Mouse (Mus musculus): ENCODE measurements around the gene Npl. TPM values are rescaled to one million over a fixed set of nuclear protein-coding genes. Genes with fewer than 3 reads are reported as not detected.

The Npl gene
- polyA plus RNA-seq, 1 experiment from 2014 or later, result 4.0 TPM

DNA sequence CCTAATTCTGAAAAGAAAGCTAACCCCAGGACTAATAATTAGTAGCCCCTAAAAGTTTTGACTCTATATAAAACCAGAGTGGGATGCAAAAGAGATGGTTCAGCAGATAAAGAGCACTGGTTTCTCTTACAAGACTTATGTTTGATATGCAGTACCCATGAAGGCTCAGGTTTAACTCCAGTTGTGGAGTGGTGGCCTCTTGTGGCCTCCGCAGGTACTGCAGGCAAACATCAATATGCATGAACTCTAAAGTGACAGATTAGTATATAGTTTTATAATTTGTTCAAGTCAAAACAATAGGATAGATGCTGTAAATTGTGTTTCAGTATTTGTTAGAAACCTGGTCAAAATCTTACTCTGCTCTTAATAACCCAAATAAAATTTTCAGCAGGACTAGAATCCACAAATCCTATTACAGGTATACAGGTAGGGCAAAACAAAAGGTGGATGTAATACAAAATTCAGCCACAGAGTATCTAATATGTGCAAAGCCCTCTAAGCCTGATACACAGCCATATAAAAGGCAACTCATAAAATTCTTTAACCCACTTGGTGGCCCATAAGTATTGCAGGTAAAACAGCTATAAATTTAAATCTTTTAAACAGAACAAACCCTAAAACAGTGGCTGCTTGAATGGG, 69.3 kb downstream of the Npl start:
- TF ChIP-seq EP300 (IDR thresholded peaks at IDR 0.05), result no peak
- TF ChIP-seq CTCF (IDR thresholded peaks at IDR 0.05), result peak; percentile 81
- peaks cover 6% of the 10 kb centered on the region; the same call in 1 of the 2 replicates for H3K4me1 ChIP-seq (ENCODE audit: insufficient read depth, low read depth, low read length)
- ATAC-seq, result 0 out of 2 replicates have a peak, but pooled peaks have one; percentile 19
- WGBS, result 31% methylated on average over 1 of the region's 1 CpGs
- no peak overlapping the region for H3K27ac ChIP-seq (ENCODE audit: low read length)
- H3K27me3 ChIP-seq (replicated peaks; ENCODE audit: insufficient read depth, low read length), result no peaks in the 10 kb centered on the region
- H3K9me3 ChIP-seq (ENCODE audit: low read length), result no peaks in the 10 kb centered on the region
- H3K4me2 ChIP-seq (replicated peaks; ENCODE audit: low read depth, low read length), result no peak overlapping the region
- H3K9ac ChIP-seq (replicated peaks; ENCODE audit: low read depth), result no peak overlapping the region
- peak; percentile 66 for DNase-seq (ENCODE audit: low spot score)
- peaks cover 30% of the 10 kb centered on the region for H3K36me3 ChIP-seq (ENCODE audit: insufficient read depth, low read length)
- no peak overlapping the region for H3K4me3 ChIP-seq (ENCODE audit: low read depth, low read length)

DNA sequence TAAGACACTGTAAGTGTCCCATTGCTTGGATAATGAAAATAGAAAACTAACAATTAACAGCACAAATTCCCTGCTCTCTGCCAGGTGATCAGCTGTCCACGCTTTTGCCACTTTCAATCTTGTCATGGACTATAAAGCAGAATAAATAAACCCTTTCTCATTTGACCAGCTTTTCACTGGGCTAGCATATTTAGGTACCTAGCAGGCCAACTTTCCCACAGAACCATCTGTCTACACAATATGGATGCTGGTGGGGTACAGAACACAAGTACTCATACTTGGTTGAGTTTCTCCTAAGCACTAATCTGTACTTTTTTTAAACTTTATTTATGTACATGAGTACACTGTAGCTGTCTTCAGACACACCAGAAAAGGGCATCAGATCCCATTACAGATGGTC, 70.5 kb downstream of the Npl start:
- no peak overlapping the region for H3K4me2 ChIP-seq (replicated peaks; ENCODE audit: low read depth, low read length)
- H3K36me3 ChIP-seq (ENCODE audit: insufficient read depth, low read length), result peaks cover 38% of the 10 kb centered on the region
- TF ChIP-seq CTCF (IDR thresholded peaks at IDR 0.05) (no peak), EP300 (IDR thresholded peaks at IDR 0.05) (no peak)
- H3K9me3 ChIP-seq (ENCODE audit: low read length), result no peaks in the 10 kb centered on the region
- no peak overlapping the region for H3K27ac ChIP-seq (ENCODE audit: low read length)
- H3K27me3 ChIP-seq (replicated peaks; ENCODE audit: insufficient read depth, low read length), result no peaks in the 10 kb centered on the region
- H3K9ac ChIP-seq (replicated peaks; ENCODE audit: low read depth), result no peak overlapping the region
- ATAC-seq (no peak), DNase-seq (ENCODE audit: low spot score) (no peak)
- H3K4me3 ChIP-seq (ENCODE audit: low read depth, low read length), result no peak overlapping the region
- 93% methylated on average over 1 of the region's 1 CpGs for WGBS
- no peaks in the 10 kb centered on the region for H3K4me1 ChIP-seq (ENCODE audit: insufficient read depth, low read depth, low read length)

DNA sequence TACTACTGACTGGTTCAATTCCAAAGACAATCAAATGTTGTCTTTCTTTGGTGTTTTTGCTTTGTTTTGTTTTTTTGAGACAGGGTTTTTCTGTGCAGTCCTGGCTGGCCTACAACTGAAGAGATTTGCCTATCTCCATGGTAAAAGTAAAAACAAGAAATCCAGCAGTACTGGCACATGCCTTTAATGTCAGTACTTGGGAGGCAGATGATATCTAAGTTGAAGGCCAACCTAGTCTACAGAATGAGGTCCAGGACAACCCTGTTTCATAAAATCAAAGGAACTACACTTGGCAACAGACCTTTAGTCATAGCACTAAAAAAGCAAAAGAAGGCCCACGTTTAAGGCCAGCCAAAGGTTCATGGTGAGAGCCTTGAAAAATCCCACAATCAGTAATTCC, 88.0 kb downstream of the Npl start:
- no peaks in the 10 kb centered on the region for H3K9me3 ChIP-seq (ENCODE audit: low read length)
- 79% methylated on average over 1 of the region's 1 CpGs for WGBS
- ATAC-seq (no peak), DNase-seq (ENCODE audit: low spot score) (no peak)
- H3K9ac ChIP-seq (replicated peaks; ENCODE audit: low read depth), result no peak overlapping the region
- H3K4me2 ChIP-seq (replicated peaks; ENCODE audit: low read depth, low read length), result no peak overlapping the region
- no peaks in the 10 kb centered on the region for H3K27me3 ChIP-seq (replicated peaks; ENCODE audit: insufficient read depth, low read length)
- TF ChIP-seq CTCF (IDR thresholded peaks at IDR 0.05) (no peak), EP300 (IDR thresholded peaks at IDR 0.05) (no peak)
- no peak overlapping the region for H3K27ac ChIP-seq (ENCODE audit: low read length)
- no peak overlapping the region for H3K4me3 ChIP-seq (ENCODE audit: low read depth, low read length)
- H3K4me1 ChIP-seq (ENCODE audit: insufficient read depth, low read depth, low read length), result no peaks in the 10 kb centered on the region
- H3K36me3 ChIP-seq (ENCODE audit: insufficient read depth, low read length), result peaks cover 50% of the 10 kb centered on the region

DNA sequence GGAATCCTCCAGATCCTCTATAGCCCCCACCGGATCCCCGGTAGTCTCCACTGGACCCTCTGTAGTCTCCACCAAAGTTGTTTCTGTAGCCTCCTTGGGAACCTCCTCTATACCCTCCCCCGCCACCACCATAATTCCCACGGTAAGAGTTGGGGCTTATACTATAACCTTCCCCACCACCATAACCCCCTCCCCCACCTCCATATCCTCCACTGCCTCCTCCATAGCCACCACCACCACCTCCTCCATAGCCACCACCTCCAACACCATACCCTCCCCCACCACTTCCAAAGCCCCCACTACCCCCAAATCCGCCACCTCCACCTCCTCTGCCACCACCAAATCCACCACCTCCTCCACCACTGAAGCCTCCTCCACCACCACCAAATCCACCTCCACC, 93.7 kb downstream of the Npl start:
- Histone ChIP-seq H3K9ac (replicated peaks; ENCODE audit: low read depth) (no peak overlapping the region), H3K9me3 (ENCODE audit: low read length) (no peaks in the 10 kb centered on the region), H3K4me1 (ENCODE audit: insufficient read depth, low read depth, low read length) (no peaks in the 10 kb centered on the region), H3K4me3 (ENCODE audit: low read depth, low read length) (no peak overlapping the region), H3K4me2 (replicated peaks; ENCODE audit: low read depth, low read length) (no peak overlapping the region), H3K27me3 (replicated peaks; ENCODE audit: insufficient read depth, low read length) (no peaks in the 10 kb centered on the region), H3K27ac (ENCODE audit: low read length) (no peak overlapping the region), H3K36me3 (ENCODE audit: insufficient read depth, low read length) (peaks cover 18% of the 10 kb centered on the region; the same call in 1 of the 2 replicates)
- ATAC-seq (no peak; the same call in 1 of the 2 replicates), DNase-seq (ENCODE audit: low spot score) (no peak)
- TF ChIP-seq EP300 (IDR thresholded peaks at IDR 0.05) (no peak), CTCF (IDR thresholded peaks at IDR 0.05) (no peak)
- WGBS, result 85% methylated on average over 5 of the region's 5 CpGs

DNA sequence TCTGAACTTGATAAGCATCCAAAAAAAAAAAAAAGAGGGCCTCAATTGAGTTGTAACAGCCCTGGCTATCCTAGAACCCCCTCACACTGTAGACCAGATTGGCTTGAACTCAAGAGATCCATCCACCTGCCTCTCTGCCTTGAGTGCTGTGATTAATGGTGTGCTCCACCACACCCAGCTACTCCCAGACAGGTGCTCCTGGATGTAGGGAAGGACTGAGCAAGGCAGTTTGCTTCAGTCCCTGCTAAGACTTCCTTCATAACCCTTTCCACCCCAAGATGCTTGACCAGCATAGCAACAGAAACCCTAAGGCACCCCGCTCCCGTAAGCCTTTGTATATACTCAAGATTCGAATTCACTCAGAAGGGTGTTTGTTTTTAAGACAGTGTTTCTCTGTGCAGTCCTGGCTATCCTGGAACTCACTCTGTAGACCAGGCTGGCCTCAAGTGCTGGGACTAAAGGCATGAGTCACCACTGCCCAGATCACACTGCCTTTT, 96.7 kb downstream of the Npl start:
- H3K4me2 ChIP-seq (replicated peaks; ENCODE audit: low read depth, low read length), result no peak overlapping the region
- H3K9me3 ChIP-seq (ENCODE audit: low read length), result no peaks in the 10 kb centered on the region
- no peak overlapping the region for H3K27ac ChIP-seq (ENCODE audit: low read length)
- 72% methylated on average over 3 of the region's 3 CpGs for WGBS
- no peaks in the 10 kb centered on the region for H3K27me3 ChIP-seq (replicated peaks; ENCODE audit: insufficient read depth, low read length)
- TF ChIP-seq EP300 (IDR thresholded peaks at IDR 0.05) (no peak), CTCF (IDR thresholded peaks at IDR 0.05) (no peak)
- no peaks in the 10 kb centered on the region; the same call in 1 of the 2 replicates for H3K36me3 ChIP-seq (ENCODE audit: insufficient read depth, low read length)
- ATAC-seq (no peak), DNase-seq (ENCODE audit: low spot score) (no peak)
- no peak overlapping the region for H3K9ac ChIP-seq (replicated peaks; ENCODE audit: low read depth)
- H3K4me1 ChIP-seq (ENCODE audit: insufficient read depth, low read depth, low read length), result no peaks in the 10 kb centered on the region
- no peak overlapping the region for H3K4me3 ChIP-seq (ENCODE audit: low read depth, low read length)

Other genes with a start within 250 kb of the Npl start
- 101 and 106 TPM in 2 replicates for gene Lamc1, start 217.3 kb downstream of the Npl start, polyA plus RNA-seq (2015; fragmentation: Nextera tagmentation; extraction: Ambion mirVana)
- 0.12 and 0.17 TPM in 2 replicates for gene Shcbp1l, start 124.9 kb downstream of the Npl start, polyA plus RNA-seq (2015; fragmentation: Nextera tagmentation; extraction: Ambion mirVana)
- gene Dhx9, start 62.4 kb downstream of the Npl start, polyA plus RNA-seq (2015; fragmentation: Nextera tagmentation; extraction: Ambion mirVana), result 14.0 and 16.3 TPM in 2 replicates
- gene Rgs8, start 103.0 kb upstream of the Npl start, polyA plus RNA-seq (2015; fragmentation: Nextera tagmentation; extraction: Ambion mirVana), result 0.12 and 0.14 TPM in 2 replicates
- 3.8 and 8.4 TPM in 2 replicates for gene Rgs16, start 190.3 kb upstream of the Npl start, polyA plus RNA-seq (2015; fragmentation: Nextera tagmentation; extraction: Ambion mirVana)
- 13.1 and 16.6 TPM in 2 replicates for gene Rnasel, start 199.4 kb upstream of the Npl start, polyA plus RNA-seq (2015; fragmentation: Nextera tagmentation; extraction: Ambion mirVana)